Mouse (Mus musculus) layer of hippocampus, postnatal 14 days (tissue): Measurements from ENCODE around the gene Xpo1. TPM values are rescaled to one million over a fixed set of nuclear protein-coding genes. Genes with fewer than 3 reads are reported as not detected.
"Not testable (repeated sequence)": the region's sequence is repeated elsewhere in the genome, so short reads cannot be mapped to it uniquely, and the experiment has no call there.

Experiments
- DNase-seq, 2 experiments: peaks; one replicate each; pipeline ENCODE4 v3.0.0; 2021 to 2022; ENCODE audit warnings: low spot score in 2 of 2, mixed read lengths in 1 of 2
- long read RNA-seq, 2 experiments: library from polyadenylated mRNA; stranded (forward); transcript quantifications; one replicate each; pipeline ENCODE4 v2.0.0; 2021
- total RNA-seq, 2 experiments: library from RNA; stranded (reverse); gene quantifications; 2 replicates each; pipeline ENCODE4 v1.2.3; 2021

Xpo1 gene
- 10 to 100 TPM; 68.2 to 68.8 TPM for total RNA-seq
- long read RNA-seq, experiment 1, full-length matches to known transcripts: 23 of 33 reads
- long read RNA-seq, experiment 1, partial matches to known transcripts: 7 of 33 reads
- long read RNA-seq, experiment 1, other reads (novel, unspliced or antisense): 3 of 33 reads
- long read RNA-seq, experiment 2, full-length matches to known transcripts: 18 of 24 reads
- long read RNA-seq, experiment 2, partial matches to known transcripts: 1 of 24 reads
- long read RNA-seq, experiment 2, other reads (novel, unspliced or antisense): 5 of 24 reads

GRCm38 (mm10) chr11:23255427-23256193 lies at the start of gene Xpo1:
Xpo1 (plus strand) TSS chr11:23256041.
- peak; percentile 100 for DNase-seq

DNA sequence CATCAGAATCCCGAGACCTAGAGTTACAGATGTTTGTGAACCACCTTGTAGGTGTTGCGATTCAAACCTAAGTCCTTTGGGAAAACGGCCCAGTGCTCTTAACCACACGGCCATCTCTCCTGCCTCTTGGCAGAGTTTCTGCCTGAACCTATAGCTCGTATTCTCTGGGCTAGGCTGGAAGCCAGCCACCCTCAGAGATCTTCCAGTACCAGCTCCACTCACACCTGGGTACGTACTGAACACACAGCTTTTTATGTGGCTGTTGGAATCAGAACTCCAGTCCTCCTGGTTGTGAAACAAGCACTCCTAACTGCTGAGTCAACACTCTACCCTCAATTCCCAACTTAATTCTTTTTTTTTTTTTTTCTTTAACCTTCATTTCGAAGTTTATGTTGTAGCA lies 46.1 kb upstream of the Xpo1 start:
- no peak for DNase-seq

- peak in 1 of 2 experiments; percentile 2 for DNase-seq
Observed at GRCm38 (mm10) chr11:23210590-23211510, 45.0 kb upstream of the Xpo1 start.

- DNase-seq: no peak
Observed at GRCm38 (mm10) chr11:23217430-23217829, 38.4 kb upstream of the Xpo1 start.

- DNase-seq: no peak
Observed at GRCm38 (mm10) chr11:23236015-23236414, 19.8 kb upstream of the Xpo1 start.

DNA sequence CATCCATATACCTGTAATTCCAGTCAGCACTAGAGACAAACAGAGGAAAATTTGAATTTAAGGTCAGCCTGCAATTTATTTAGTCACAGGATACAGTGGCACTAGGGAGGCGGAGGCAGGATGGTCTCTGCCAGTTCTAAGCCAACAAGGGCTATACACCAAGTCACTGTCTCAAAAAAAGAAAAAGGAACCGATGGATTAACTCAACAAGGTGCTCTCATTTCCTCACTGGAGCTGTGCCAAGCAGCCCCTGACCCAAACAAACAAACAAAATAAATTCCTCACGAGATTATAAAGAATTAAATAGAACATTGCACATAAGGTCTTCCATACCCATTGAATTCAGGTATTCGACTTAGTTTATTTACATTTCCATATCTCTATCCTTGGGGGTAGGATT lies 1.9 kb upstream of the Xpo1 start:
- DNase-seq: no peak

GRCm38 (mm10) chr11:23254548-23254947 lies 1.3 kb upstream of the Xpo1 start:
- DNase-seq: no peak

- DNase-seq: peak in 1 of 2 experiments; percentile 77
Observed at GRCm38 (mm10) chr11:23255053-23255426, 801 bp upstream of the Xpo1 start.

DNA sequence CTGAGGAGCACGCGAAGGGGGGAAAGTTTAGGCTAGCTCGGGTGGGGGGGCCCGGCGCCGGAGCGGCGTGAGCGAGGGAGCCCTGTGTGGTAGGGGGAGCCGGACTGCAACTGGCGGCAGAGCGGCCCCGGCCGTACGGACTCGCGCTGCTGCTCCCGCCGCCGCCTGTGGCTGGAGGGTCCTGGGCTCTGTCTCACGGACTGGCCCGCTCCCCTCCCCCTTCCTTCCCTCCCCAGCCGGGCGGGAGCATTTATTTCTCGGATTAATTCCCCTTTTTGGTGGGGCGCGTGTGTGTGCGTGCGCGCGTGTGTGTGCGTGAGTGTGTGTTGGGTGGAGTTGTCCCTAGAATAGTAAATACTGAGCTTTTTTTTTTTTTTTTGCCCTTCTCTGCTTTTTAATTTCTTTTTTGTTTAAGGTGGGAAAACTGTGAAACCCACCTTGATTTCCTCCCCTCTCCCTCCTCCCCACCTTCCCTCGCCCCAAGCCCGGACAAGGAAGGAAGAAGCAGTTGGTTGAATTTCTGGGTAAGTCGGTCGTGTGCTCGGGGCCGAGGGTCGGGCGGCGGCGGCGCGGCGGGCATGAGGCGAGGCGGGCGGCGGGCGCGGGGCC lies 457 bp downstream of the Xpo1 start:
- no peak for DNase-seq

DNA sequence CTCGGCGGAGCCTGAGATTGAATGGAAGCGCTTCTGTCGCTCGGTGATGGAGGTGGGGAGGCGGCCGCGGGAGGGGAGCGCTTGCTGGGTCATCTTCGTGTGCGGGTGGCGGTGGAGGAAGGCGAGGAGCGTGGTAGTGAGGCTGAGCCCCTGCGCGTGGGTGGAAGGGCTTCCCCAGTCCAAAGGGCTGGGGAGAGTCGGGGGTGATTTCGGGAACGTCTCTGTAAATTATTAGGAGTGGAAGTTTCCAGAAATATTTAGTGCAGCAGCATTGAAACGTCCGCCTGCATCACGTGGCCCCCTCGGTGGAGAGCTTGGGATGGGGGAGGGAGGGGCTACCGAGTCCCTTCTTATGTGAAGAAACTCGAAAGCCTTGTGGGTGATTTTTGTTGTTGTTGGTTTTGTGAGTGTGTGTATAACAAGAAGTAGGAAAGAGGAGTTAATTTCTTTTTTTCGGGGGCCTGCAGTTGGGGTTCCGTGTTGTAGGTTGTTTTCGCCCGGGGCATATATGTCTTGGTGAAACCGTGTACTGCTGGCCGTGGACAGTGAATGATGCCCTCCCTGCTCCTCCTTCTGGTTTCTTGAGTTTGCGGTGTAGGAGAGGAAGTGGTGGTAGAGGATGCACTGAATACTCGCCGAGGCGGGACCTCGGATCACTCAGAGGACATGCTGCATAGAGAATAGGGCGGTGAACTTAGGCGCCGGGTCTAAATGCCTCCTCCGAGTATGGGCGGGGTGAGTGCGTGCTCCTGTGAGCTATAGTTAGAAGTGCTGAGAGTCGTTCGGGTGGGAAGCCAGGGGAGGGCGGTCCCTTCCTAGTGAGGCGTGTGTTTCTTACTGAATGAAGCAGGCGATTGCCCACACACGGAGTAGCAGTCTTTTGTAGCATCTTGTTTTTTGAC lies 1.2 kb downstream of the Xpo1 start:
- peak; percentile 36 to 49 for DNase-seq

GRCm38 (mm10) chr11:23259073-23259472 lies 3.2 kb downstream of the Xpo1 start:
- no peak for DNase-seq

- DNase-seq: no peak
Observed at GRCm38 (mm10) chr11:23259481-23259880, 3.6 kb downstream of the Xpo1 start.

- no peak for DNase-seq
Observed at GRCm38 (mm10) chr11:23260186-23260585, 4.3 kb downstream of the Xpo1 start.

DNA sequence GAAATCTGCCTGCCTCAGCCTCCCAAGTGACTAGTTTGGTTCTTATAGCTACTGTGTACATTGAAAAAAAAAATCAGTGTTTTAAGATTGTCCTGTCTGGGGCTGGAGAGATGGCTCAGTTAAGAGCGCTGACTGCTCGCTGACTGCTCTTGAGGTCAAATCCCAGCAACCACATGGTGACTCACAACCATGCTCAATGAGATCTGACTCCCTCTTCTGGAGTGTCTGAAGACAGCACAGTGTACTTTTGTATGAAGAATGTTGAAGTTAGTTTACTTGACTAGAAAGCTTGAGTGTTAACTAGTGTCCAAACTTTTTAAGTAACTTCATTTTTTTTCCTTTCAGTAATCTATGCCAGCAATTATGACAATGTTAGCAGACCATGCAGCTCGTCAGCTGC lies 5.6 kb downstream of the Xpo1 start:
- DNase-seq: no peak

DNA sequence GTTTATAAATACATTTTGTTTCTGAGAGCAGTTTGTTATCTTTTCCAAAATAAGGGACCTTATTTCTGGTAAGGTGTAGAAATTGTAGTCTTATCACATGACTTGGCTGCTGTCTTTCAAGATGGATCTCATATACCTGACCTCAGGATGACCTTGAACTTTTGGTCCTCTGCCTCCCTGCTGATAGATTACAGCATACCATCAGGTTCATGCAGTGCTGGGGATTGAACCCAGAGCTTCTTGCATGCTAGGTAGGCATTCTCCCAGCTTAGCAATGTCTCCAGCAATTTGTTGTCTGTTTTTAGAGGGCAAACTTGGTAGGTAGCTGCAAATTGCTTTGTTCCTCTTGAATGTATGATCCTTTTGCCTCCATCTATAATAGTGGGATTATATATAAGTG lies 9.1 kb downstream of the Xpo1 start:
- no peak for DNase-seq

GRCm38 (mm10) chr11:23271770-23272724 lies 16.2 kb downstream of the Xpo1 start:
- DNase-seq: peak in 1 of 2 experiments; percentile 65

- no peak for DNase-seq
Observed at GRCm38 (mm10) chr11:23275780-23276179, 19.9 kb downstream of the Xpo1 start.

- no peak for DNase-seq
Observed at GRCm38 (mm10) chr11:23284469-23284868, 28.6 kb downstream of the Xpo1 start.

- DNase-seq: not testable (repeated sequence)
Observed at GRCm38 (mm10) chr11:23288866-23289265, 33.0 kb downstream of the Xpo1 start.
